In the genomic region with DNA sequence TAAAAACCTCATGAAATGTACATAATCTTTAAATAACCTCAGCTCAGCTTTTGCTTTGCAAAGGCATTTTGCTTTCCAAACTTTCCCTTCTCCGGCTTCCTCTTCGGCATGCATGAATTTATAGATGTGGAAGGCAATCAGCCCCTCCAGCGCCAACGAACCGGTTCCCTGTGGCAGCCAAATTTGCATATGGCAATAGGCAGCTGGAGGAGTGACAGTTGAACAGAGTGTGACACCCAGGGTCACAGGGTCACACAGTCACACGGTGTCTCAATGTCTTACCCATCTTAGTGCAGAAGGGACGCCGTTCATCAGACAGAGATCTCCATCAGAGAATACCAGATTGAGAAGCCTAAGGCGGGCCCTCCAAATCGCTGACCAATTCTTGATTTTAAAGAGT, we compare ENCODE assay signal across 21 mouse cellular contexts.
"Had no signal": no experiment of that assay in that cellular context is flagged by ENCODE, and none has a peak within 500 bp of the region (broad histone marks: within the 10 kb centered on the region; RNA-seq: fewer than 3 reads in every experiment).

No protein-coding gene starts in this region.

- H3K27ac ChIP-seq: midbrain, embryonic 10.5 days; midbrain, embryonic 12.5 days; neural tube, embryonic 13.5 days; neural tube, embryonic 15.5 days; stomach, embryonic 15.5 days; stomach, postnatal 0 days had no signal

- ATAC-seq: midbrain, embryonic 16.5 days had no signal

- H3K4me1 ChIP-seq: midbrain, embryonic 12.5 days; neural tube, embryonic 13.5 days; stomach, embryonic 15.5 days had no signal

- H3K9ac ChIP-seq: lung, embryonic 14.5 days; midbrain, embryonic 12.5 days; neural tube, embryonic 13.5 days; neural tube, embryonic 15.5 days; stomach, embryonic 15.5 days had no signal

- H3K27me3 ChIP-seq: midbrain, embryonic 12.5 days; neural tube, embryonic 13.5 days; neural tube, embryonic 15.5 days; stomach, embryonic 15.5 days had no signal

- H3K4me3 ChIP-seq: midbrain, embryonic 10.5 days; midbrain, embryonic 12.5 days; myocyte; neural tube, embryonic 13.5 days; neural tube, embryonic 15.5 days; stomach, embryonic 15.5 days had no signal

- H3K9me3 ChIP-seq: midbrain, embryonic 10.5 days; midbrain, embryonic 12.5 days; neural tube, embryonic 13.5 days; neural tube, embryonic 15.5 days; stomach, embryonic 15.5 days had no signal

- H3K36me3 ChIP-seq: midbrain, embryonic 10.5 days; midbrain, embryonic 12.5 days; neural tube, embryonic 13.5 days; neural tube, embryonic 15.5 days; stomach, embryonic 15.5 days had no signal

- DNase-seq: lung, adult 18-20 months; lung, embryonic 14.5 days; lung, postnatal 10 days; lung, postnatal 4 days; midbrain, embryonic 14.5 days; retina, postnatal 1 day; right cerebral cortex, adult 18-20 months; right cerebral cortex, postnatal 25 days; right cerebral cortex, postnatal 4 days; spleen, adult 18-20 months; thymus, adult 2 months; thymus, postnatal 14 days; thymus, postnatal 36 days had no signal

- H3K4me2 ChIP-seq: lung, embryonic 14.5 days; midbrain, embryonic 12.5 days; neural tube, embryonic 13.5 days; neural tube, embryonic 15.5 days; stomach, embryonic 15.5 days had no signal
